Mouse (Mus musculus): ENCODE data around the gene Sgsm1.

DNA sequence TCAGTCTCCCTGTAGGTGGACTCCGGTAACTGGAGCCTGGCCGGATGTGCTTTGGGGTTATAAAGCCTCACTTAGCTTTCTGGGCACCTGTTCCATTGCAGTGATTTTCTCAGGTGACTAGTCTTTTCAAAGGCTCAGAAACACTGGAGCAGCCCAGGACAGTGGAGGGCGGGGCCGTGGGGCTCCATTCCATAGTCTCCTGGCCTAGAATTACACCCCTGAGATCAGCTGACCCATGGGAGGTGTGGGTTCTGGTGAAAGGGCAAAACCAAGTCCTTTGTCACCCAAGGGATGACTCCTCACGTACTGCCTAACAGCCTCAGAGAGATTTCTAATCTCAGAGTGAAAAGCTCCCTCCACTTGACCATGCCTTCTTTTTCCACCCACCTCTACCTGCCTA is 80.4 kb downstream of the Sgsm1 start:
- TF ChIP-seq CTCF (IDR thresholded peaks at IDR 0.05; ENCODE audit: low read depth) (no peak), EP300 (optimal IDR thresholded peaks at IDR 0.05) (no peak)

Data from stomach, postnatal 0 days (tissue).